Mouse (Mus musculus): ENCODE data around the gene Ncoa7.

DNA sequence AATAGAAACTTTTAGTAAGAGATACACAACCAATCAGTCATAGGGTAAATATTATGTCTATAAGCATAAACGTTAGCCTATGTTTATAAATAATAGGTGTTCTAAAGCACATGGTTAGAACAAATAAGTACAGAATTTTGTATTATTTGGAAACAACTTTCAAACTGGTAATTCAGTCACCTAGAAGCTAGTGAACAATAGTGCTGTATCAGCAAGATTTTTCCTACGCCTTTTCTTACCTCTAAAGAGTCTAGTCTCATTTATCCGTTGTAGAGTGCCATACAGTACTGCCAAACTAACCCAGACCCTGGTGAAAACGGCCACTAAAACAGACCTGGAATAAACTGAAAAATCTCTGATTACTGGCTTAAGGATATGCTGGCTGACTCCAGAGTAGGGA lies 190.1 kb downstream of the Ncoa7 start:
- TF ChIP-seq CTCF (IDR thresholded peaks at IDR 0.05; ENCODE audit: low read depth, low read length) (no peak), POLR2A (IDR thresholded peaks at IDR 0.05; ENCODE audit: insufficient read depth, low read length) (no peak), EP300 (IDR thresholded peaks at IDR 0.05; ENCODE audit: insufficient read depth, low read depth, low read length) (no peak)
